Mouse (Mus musculus): Measurements from ENCODE around the gene Ifnk. TPM values are rescaled to one million over a fixed set of nuclear protein-coding genes. Genes with fewer than 3 reads are reported as not detected.

Gene Ifnk
- polyA plus RNA-seq, 1 experiment from 2014 or later = not detected

DNA sequence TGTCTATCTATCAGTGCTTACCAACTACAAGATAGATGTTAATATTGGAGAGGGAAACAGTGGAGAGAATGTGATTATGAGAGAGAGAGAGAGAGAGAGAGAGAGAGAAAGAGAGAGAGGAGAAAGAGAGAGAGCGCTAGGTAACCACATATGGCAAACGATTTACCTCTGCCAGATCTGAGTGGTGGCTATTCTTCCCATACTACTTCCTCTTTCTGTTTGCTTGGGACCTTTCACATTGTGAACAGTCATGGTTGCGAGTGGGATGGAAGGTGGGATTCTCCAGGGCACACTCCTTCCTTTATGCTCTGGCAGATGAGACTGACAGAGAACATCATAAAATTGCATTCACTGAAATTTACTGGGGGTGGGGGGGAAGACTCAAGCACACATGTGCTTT lies 34.7 kb upstream of the Ifnk start:
- Histone ChIP-seq H3K27me3 (ENCODE audit: insufficient read depth, low read length) (no peaks in the 10 kb centered on the region), H3K4me1 (replicated peaks; ENCODE audit: insufficient read depth, low read length) (peaks cover 7% of the 10 kb centered on the region), H3K4me3 (replicated peaks; ENCODE audit: low read depth, low read length) (no peak overlapping the region), H3K27ac (no peak overlapping the region), H3K9me3 (replicated peaks; ENCODE audit: low read length) (no peaks in the 10 kb centered on the region), H3K4me2 (ENCODE audit: low read length) (no peak overlapping the region), H3K36me3 (ENCODE audit: insufficient read depth, low read length) (no peaks in the 10 kb centered on the region), H3K9ac (ENCODE audit: low read depth, low read length) (no peak overlapping the region)
- no peak for ATAC-seq (replicated peaks; ENCODE audit: low FRiP score, low read depth)
- no peak for DNase-seq (ENCODE audit: low spot score)
- WGBS = 89% methylated on average over 3 of the region's 3 CpGs
- TF ChIP-seq CTCF (IDR thresholded peaks at IDR 0.05; ENCODE audit: low read depth) = no peak

DNA sequence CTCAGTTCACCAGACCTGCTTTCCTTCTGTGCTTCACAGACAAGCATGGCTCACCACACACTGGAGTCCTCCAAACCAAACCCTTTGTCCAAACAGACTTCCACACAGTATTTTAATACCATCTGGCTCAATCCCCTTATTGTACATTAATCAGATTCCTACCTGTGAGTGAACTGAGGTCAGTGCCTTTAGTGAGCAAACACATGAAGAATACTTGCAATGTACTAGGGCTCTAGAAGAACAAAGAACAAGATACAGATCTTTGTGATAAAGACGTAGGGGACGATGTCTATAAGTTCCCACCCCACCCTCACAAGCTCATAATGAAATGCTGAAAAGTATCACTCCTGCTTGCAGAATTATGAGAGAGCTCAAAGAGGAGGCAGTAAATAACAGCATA lies 33.0 kb upstream of the Ifnk start:
- H3K4me3 ChIP-seq (replicated peaks; ENCODE audit: low read depth, low read length) = no peak overlapping the region
- no peak overlapping the region for H3K4me2 ChIP-seq (ENCODE audit: low read length)
- no peaks in the 10 kb centered on the region for H3K9me3 ChIP-seq (replicated peaks; ENCODE audit: low read length)
- no peak for DNase-seq (ENCODE audit: low spot score)
- no peaks in the 10 kb centered on the region for H3K36me3 ChIP-seq (ENCODE audit: insufficient read depth, low read length)
- 0 out of 2 replicates have a peak, but pooled peaks cover 4% of the 10 kb centered on the region for H3K4me1 ChIP-seq (replicated peaks; ENCODE audit: insufficient read depth, low read length)
- 74% methylated on average over 2 of the region's 2 CpGs for WGBS
- ATAC-seq (replicated peaks; ENCODE audit: low FRiP score, low read depth) = no peak
- no peak overlapping the region for H3K9ac ChIP-seq (ENCODE audit: low read depth, low read length)
- no peaks in the 10 kb centered on the region; the same call in 1 of the 2 replicates for H3K27me3 ChIP-seq (ENCODE audit: insufficient read depth, low read length)
- no peak for TF ChIP-seq CTCF (IDR thresholded peaks at IDR 0.05; ENCODE audit: low read depth)
- H3K27ac ChIP-seq = no peak overlapping the region

GRCm38 (mm10) chr4:35120159-35120558 lies 31.7 kb upstream of the Ifnk start:
- WGBS = 65% methylated on average over 4 of the region's 4 CpGs
- no peak for DNase-seq (ENCODE audit: low spot score)

DNA sequence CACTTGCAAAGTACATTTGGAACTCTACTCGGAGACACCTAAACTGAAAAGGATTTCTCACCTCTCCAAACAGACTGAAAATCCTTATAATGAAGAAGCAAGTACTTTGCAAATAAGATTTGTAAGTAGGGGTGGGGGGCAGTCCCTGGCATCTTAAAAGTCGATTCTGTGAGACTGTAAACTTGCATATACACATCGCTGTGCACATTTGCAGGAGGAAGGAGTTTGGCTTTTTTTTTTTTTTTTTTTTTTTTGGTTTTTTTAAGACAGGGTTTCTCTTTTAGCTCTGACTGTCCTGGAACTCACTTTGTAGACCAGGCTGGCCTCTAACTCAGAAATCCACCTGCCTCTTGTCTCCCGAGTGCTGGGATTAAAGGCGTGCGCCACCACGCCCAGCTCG lies 31.3 kb upstream of the Ifnk start:
- H3K4me3 ChIP-seq (replicated peaks; ENCODE audit: low read depth, low read length) = no peak overlapping the region
- ATAC-seq (replicated peaks; ENCODE audit: low FRiP score, low read depth) = no peak
- 83% methylated on average over 8 of the region's 8 CpGs for WGBS
- no peak for TF ChIP-seq CTCF (IDR thresholded peaks at IDR 0.05; ENCODE audit: low read depth)
- no peaks in the 10 kb centered on the region for H3K36me3 ChIP-seq (ENCODE audit: insufficient read depth, low read length)
- no peak overlapping the region for H3K4me2 ChIP-seq (ENCODE audit: low read length)
- H3K9me3 ChIP-seq (replicated peaks; ENCODE audit: low read length) = no peaks in the 10 kb centered on the region
- no peak overlapping the region for H3K9ac ChIP-seq (ENCODE audit: low read depth, low read length)
- H3K4me1 ChIP-seq (replicated peaks; ENCODE audit: insufficient read depth, low read length) = peaks cover 8% of the 10 kb centered on the region; the same call in 1 of the 2 replicates
- DNase-seq (ENCODE audit: low spot score) = no peak
- no peaks in the 10 kb centered on the region; the same call in 1 of the 2 replicates for H3K27me3 ChIP-seq (ENCODE audit: insufficient read depth, low read length)
- no peak overlapping the region for H3K27ac ChIP-seq

More at GRCm38 (mm10) chr4:35120159-35120558, 31.7 kb upstream of the Ifnk start:
- H3K9ac ChIP-seq (ENCODE audit: low read depth, low read length) = no peak overlapping the region
- H3K4me2 ChIP-seq (ENCODE audit: low read length) = no peak overlapping the region
- no peaks in the 10 kb centered on the region for H3K36me3 ChIP-seq (ENCODE audit: insufficient read depth, low read length)
- H3K4me1 ChIP-seq (replicated peaks; ENCODE audit: insufficient read depth, low read length) = peaks cover 4% of the 10 kb centered on the region; the same call in 1 of the 2 replicates
- H3K27ac ChIP-seq = no peak overlapping the region
- no peak overlapping the region for H3K4me3 ChIP-seq (replicated peaks; ENCODE audit: low read depth, low read length)
- H3K27me3 ChIP-seq (ENCODE audit: insufficient read depth, low read length) = no peaks in the 10 kb centered on the region; the same call in 1 of the 2 replicates
- no peak for TF ChIP-seq CTCF (IDR thresholded peaks at IDR 0.05; ENCODE audit: low read depth)
- no peaks in the 10 kb centered on the region for H3K9me3 ChIP-seq (replicated peaks; ENCODE audit: low read length)
- ATAC-seq (replicated peaks; ENCODE audit: low FRiP score, low read depth) = no peak

- Histone ChIP-seq H3K36me3 (ENCODE audit: insufficient read depth, low read length) (no peaks in the 10 kb centered on the region), H3K4me1 (replicated peaks; ENCODE audit: insufficient read depth, low read length) (peaks cover 11% of the 10 kb centered on the region), H3K27ac (no peak overlapping the region), H3K4me2 (ENCODE audit: low read length) (no peak overlapping the region), H3K4me3 (replicated peaks; ENCODE audit: low read depth, low read length) (no peak overlapping the region), H3K9ac (ENCODE audit: low read depth, low read length) (no peak overlapping the region), H3K27me3 (ENCODE audit: insufficient read depth, low read length) (no peaks in the 10 kb centered on the region; the same call in 1 of the 2 replicates), H3K9me3 (replicated peaks; ENCODE audit: low read length) (no peaks in the 10 kb centered on the region)
- ATAC-seq (replicated peaks; ENCODE audit: low FRiP score, low read depth) (no peak), DNase-seq (ENCODE audit: low spot score) (no peak)
- no peak for TF ChIP-seq CTCF (IDR thresholded peaks at IDR 0.05; ENCODE audit: low read depth)
- 45% methylated on average over 12 of the region's 12 CpGs for WGBS
Observed at GRCm38 (mm10) chr4:35121060-35121459, 30.8 kb upstream of the Ifnk start.

- DNase-seq (ENCODE audit: low spot score) = peak; percentile 83
- Histone ChIP-seq H3K36me3 (ENCODE audit: insufficient read depth, low read length) (no peaks in the 10 kb centered on the region), H3K27me3 (ENCODE audit: insufficient read depth, low read length) (no peaks in the 10 kb centered on the region; the same call in 1 of the 2 replicates), H3K4me2 (ENCODE audit: low read length) (no peak overlapping the region), H3K9ac (ENCODE audit: low read depth, low read length) (no peak overlapping the region), H3K27ac (no peak overlapping the region), H3K9me3 (replicated peaks; ENCODE audit: low read length) (no peaks in the 10 kb centered on the region), H3K4me3 (replicated peaks; ENCODE audit: low read depth, low read length) (no peak overlapping the region), H3K4me1 (replicated peaks; ENCODE audit: insufficient read depth, low read length) (peaks cover 11% of the 10 kb centered on the region)
- no peak for TF ChIP-seq CTCF (IDR thresholded peaks at IDR 0.05; ENCODE audit: low read depth)
- peak; percentile 63 for ATAC-seq (replicated peaks; ENCODE audit: low FRiP score, low read depth)
- WGBS = 32% methylated on average over 5 of the region's 5 CpGs
Observed at GRCm38 (mm10) chr4:35123087-35123486, 28.8 kb upstream of the Ifnk start.

GRCm38 (mm10) chr4:35124027-35124426 lies 27.8 kb upstream of the Ifnk start:
- H3K4me1 ChIP-seq (replicated peaks; ENCODE audit: insufficient read depth, low read length) = peaks cover 11% of the 10 kb centered on the region
- no peak overlapping the region for H3K4me2 ChIP-seq (ENCODE audit: low read length)
- WGBS = 81% methylated on average over 11 of the region's 11 CpGs
- no peak for ATAC-seq (replicated peaks; ENCODE audit: low FRiP score, low read depth)
- no peaks in the 10 kb centered on the region for H3K9me3 ChIP-seq (replicated peaks; ENCODE audit: low read length)
- DNase-seq (ENCODE audit: low spot score) = no peak
- no peaks in the 10 kb centered on the region for H3K36me3 ChIP-seq (ENCODE audit: insufficient read depth, low read length)
- no peak overlapping the region for H3K27ac ChIP-seq
- no peak for TF ChIP-seq CTCF (IDR thresholded peaks at IDR 0.05; ENCODE audit: low read depth)
- no peak overlapping the region for H3K4me3 ChIP-seq (replicated peaks; ENCODE audit: low read depth, low read length)
- no peaks in the 10 kb centered on the region; the same call in 1 of the 2 replicates for H3K27me3 ChIP-seq (ENCODE audit: insufficient read depth, low read length)
- no peak overlapping the region for H3K9ac ChIP-seq (ENCODE audit: low read depth, low read length)

All from kidney, postnatal 0 days (tissue).